Mouse (Mus musculus): ENCODE results near the gene Gpx2. TPM values are rescaled to one million over a fixed set of nuclear protein-coding genes. Genes with fewer than 3 reads are reported as not detected.
A peak's percentile ranks its signal among the peaks of the same experiment; 100 is the strongest.

The Gpx2 gene
- total and polyA plus RNA-seq, 2 experiments from 2014 or later = 0.16 TPM; not detected in 1

DNA sequence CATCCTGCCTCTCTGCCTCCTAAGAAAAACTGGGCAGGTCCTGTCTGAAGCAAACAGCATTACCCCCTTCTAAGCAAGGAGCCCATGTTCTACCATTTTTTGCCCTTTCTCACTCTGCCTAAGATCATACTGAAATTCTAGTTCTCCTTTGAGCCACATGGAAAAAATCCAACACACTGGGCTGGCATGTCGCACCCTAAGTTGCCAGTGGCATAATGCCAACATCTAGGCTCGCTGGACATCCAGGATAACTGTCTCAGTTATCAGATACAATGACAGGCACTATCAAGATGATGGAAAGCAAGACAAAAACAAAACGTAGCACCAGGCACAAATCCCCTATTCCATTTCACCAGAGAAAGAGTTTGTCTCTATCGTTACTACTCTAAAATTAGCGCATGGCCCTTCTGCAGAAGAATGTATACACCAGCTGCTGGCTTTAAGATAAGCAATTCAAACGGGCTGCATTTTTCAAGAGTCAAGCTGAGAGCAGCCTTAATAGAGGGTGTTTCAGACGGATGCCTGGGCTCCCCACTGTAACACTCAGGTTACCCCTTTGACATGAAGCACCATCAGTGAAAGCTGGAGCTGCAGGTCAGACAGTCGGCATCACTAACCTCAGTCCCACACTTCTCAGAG lies 4.8 kb downstream of the Gpx2 start:
- no peaks in the 10 kb centered on the region for H3K9me3 ChIP-seq (ENCODE audit: low read length)
- H3K4me1 ChIP-seq (ENCODE audit: insufficient read depth, low read length) = no peaks in the 10 kb centered on the region
- H3K4me2 ChIP-seq (ENCODE audit: low read depth, low read length) = no peak overlapping the region
- no peak for TF ChIP-seq CTCF (IDR thresholded peaks at IDR 0.05; ENCODE audit: low read depth)
- ATAC-seq = no peak
- no peak overlapping the region for H3K4me3 ChIP-seq (ENCODE audit: low read length)
- DNase-seq (ENCODE audit: low spot score) = peak; percentile 21
- H3K36me3 ChIP-seq (ENCODE audit: insufficient read depth, low read length) = no peaks in the 10 kb centered on the region
- 36% methylated on average over 8 of the region's 8 CpGs for WGBS
- no peak overlapping the region for H3K9ac ChIP-seq (replicated peaks; ENCODE audit: low read length)
- no peak overlapping the region for H3K27ac ChIP-seq
- no peaks in the 10 kb centered on the region for H3K27me3 ChIP-seq (ENCODE audit: insufficient read depth, low read length)

GRCm38 (mm10) chr12:76784056-76784619 lies 11.2 kb downstream of the Gpx2 start:
- Histone ChIP-seq H3K4me2 (ENCODE audit: low read depth, low read length) (no peak overlapping the region), H3K4me3 (ENCODE audit: low read length) (no peak overlapping the region), H3K9me3 (ENCODE audit: low read length) (no peaks in the 10 kb centered on the region), H3K36me3 (ENCODE audit: insufficient read depth, low read length) (no peaks in the 10 kb centered on the region), H3K27ac (no peak overlapping the region), H3K27me3 (ENCODE audit: insufficient read depth, low read length) (no peaks in the 10 kb centered on the region), H3K9ac (replicated peaks; ENCODE audit: low read length) (no peak overlapping the region), H3K4me1 (ENCODE audit: insufficient read depth, low read length) (no peaks in the 10 kb centered on the region)
- DNase-seq (ENCODE audit: low spot score) = no peak
- WGBS = 58% methylated on average over 10 of the region's 10 CpGs
- no peak; the same call in 1 of the 2 replicates for ATAC-seq
- TF ChIP-seq CTCF (IDR thresholded peaks at IDR 0.05; ENCODE audit: low read depth) = no peak

- Histone ChIP-seq H3K9me3 (ENCODE audit: low read length) (no peaks in the 10 kb centered on the region), H3K9ac (replicated peaks; ENCODE audit: low read length) (no peak overlapping the region), H3K36me3 (ENCODE audit: insufficient read depth, low read length) (no peaks in the 10 kb centered on the region), H3K4me3 (ENCODE audit: low read length) (no peak overlapping the region), H3K27me3 (ENCODE audit: insufficient read depth, low read length) (no peaks in the 10 kb centered on the region), H3K4me1 (ENCODE audit: insufficient read depth, low read length) (no peaks in the 10 kb centered on the region), H3K4me2 (ENCODE audit: low read depth, low read length) (no peak overlapping the region), H3K27ac (peak overlapping the region; percentile 56; the same call in 1 of the 2 replicates)
- ATAC-seq = peak; percentile 55; the same call in 1 of the 2 replicates
- peak; percentile 47 for DNase-seq (ENCODE audit: low spot score)
- TF ChIP-seq CTCF (IDR thresholded peaks at IDR 0.05; ENCODE audit: low read depth) = no peak
- WGBS = 47% methylated on average over 12 of the region's 12 CpGs
Observed at GRCm38 (mm10) chr12:76780639-76781468, 14.5 kb downstream of the Gpx2 start.

DNA sequence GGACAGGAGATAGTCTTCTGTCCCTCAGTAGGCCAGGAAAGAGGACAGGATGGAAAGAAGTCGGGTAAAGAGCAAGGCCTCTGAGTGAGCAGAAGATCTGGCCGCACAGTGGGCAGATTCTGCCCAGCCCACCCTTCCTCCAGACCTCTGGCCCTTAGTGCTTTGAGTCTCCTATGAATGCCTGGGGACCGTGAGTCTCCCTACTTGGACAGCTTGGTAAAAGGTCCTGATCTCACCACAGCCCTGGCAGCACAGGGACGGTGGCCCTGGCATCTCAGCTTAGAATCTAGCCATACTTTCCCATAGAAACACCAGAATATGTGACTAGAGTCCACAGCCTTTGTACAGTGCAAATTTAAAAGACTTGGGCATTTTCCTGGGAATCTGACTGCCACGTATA lies 15.4 kb downstream of the Gpx2 start:
- no peaks in the 10 kb centered on the region for H3K27me3 ChIP-seq (ENCODE audit: insufficient read depth, low read length)
- H3K9me3 ChIP-seq (ENCODE audit: low read length) = no peaks in the 10 kb centered on the region
- no peaks in the 10 kb centered on the region for H3K36me3 ChIP-seq (ENCODE audit: insufficient read depth, low read length)
- no peak overlapping the region for H3K4me2 ChIP-seq (ENCODE audit: low read depth, low read length)
- ATAC-seq (no peak), DNase-seq (ENCODE audit: low spot score) (no peak)
- no peak overlapping the region for H3K9ac ChIP-seq (replicated peaks; ENCODE audit: low read length)
- H3K4me3 ChIP-seq (ENCODE audit: low read length) = no peak overlapping the region
- 74% methylated on average over 5 of the region's 5 CpGs for WGBS
- no peak for TF ChIP-seq CTCF (IDR thresholded peaks at IDR 0.05; ENCODE audit: low read depth)
- no peak overlapping the region for H3K27ac ChIP-seq
- H3K4me1 ChIP-seq (ENCODE audit: insufficient read depth, low read length) = no peaks in the 10 kb centered on the region

GRCm38 (mm10) chr12:76778305-76779083 lies 16.9 kb downstream of the Gpx2 start:
- H3K27ac ChIP-seq = no peak overlapping the region
- DNase-seq (ENCODE audit: low spot score) (no peak), ATAC-seq (no peak)
- WGBS = 83% methylated on average over 10 of the region's 10 CpGs
- no peak overlapping the region for H3K4me3 ChIP-seq (ENCODE audit: low read length)
- no peaks in the 10 kb centered on the region for H3K4me1 ChIP-seq (ENCODE audit: insufficient read depth, low read length)
- H3K27me3 ChIP-seq (ENCODE audit: insufficient read depth, low read length) = no peaks in the 10 kb centered on the region
- H3K4me2 ChIP-seq (ENCODE audit: low read depth, low read length) = no peak overlapping the region
- no peaks in the 10 kb centered on the region for H3K36me3 ChIP-seq (ENCODE audit: insufficient read depth, low read length)
- peak; percentile 9 for TF ChIP-seq CTCF (IDR thresholded peaks at IDR 0.05; ENCODE audit: low read depth)
- H3K9me3 ChIP-seq (ENCODE audit: low read length) = no peaks in the 10 kb centered on the region
- H3K9ac ChIP-seq (replicated peaks; ENCODE audit: low read length) = no peak overlapping the region

GRCm38 (mm10) chr12:76777845-76778244 lies 17.5 kb downstream of the Gpx2 start:
- H3K27ac ChIP-seq = no peak overlapping the region
- H3K36me3 ChIP-seq (ENCODE audit: insufficient read depth, low read length) = no peaks in the 10 kb centered on the region
- TF ChIP-seq CTCF (IDR thresholded peaks at IDR 0.05; ENCODE audit: low read depth) = no peak
- no peaks in the 10 kb centered on the region for H3K27me3 ChIP-seq (ENCODE audit: insufficient read depth, low read length)
- no peak overlapping the region for H3K9ac ChIP-seq (replicated peaks; ENCODE audit: low read length)
- H3K4me2 ChIP-seq (ENCODE audit: low read depth, low read length) = no peak overlapping the region
- no peak overlapping the region for H3K4me3 ChIP-seq (ENCODE audit: low read length)
- DNase-seq (ENCODE audit: low spot score) (no peak), ATAC-seq (no peak)
- no peaks in the 10 kb centered on the region for H3K4me1 ChIP-seq (ENCODE audit: insufficient read depth, low read length)
- H3K9me3 ChIP-seq (ENCODE audit: low read length) = no peaks in the 10 kb centered on the region

Measured in hindbrain, postnatal 0 days (tissue).